Mouse (Mus musculus): ENCODE data around the gene Hamp.

GRCm38 (mm10) chr7:30981703-30982102 lies 37.9 kb upstream of the Hamp start:
- TF ChIP-seq CTCF (IDR thresholded peaks at IDR 0.05; ENCODE audit: low read depth), result no peak
- TF ChIP-seq EP300 (optimal IDR thresholded peaks at IDR 0.05), result no peak
